Mouse (Mus musculus): ENCODE measurements around the gene Abhd18.
"Not testable (repeated sequence)": the region's sequence is repeated elsewhere in the genome, so short reads cannot be mapped to it uniquely, and the experiment has no call there.

Gene Abhd18

DNA sequence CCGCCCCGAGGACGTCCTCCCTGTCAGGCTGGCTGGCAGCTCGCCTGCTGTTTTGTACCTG, at the start of gene Abhd18:
Abhd18 (plus strand) TSS at position 14 of the 61 bp plus-strand sequence.
- DNase-seq (ENCODE audit: low spot score in 2 of 2), result not testable (repeated sequence)

DNA sequence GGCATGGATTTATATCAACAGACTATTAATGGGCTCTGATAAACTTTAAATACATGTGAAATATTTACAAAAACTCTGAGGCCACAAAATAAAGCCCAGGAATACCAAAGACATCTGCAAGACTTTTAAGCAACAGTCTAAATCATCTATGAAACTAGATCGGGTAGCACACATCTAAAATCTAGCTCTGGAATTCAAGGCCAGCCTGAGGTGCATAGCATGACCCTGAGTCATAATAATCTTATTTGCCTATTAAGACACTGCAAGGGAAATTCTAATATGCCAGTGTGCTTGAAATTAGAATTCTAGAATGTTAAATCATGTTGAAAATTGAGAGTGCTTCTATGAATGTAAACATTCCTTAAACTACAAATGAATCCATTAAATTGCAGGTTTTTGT, 48.7 kb upstream of the Abhd18 start:
- DNase-seq (ENCODE audit: low spot score in 2 of 2), result no peak

DNA sequence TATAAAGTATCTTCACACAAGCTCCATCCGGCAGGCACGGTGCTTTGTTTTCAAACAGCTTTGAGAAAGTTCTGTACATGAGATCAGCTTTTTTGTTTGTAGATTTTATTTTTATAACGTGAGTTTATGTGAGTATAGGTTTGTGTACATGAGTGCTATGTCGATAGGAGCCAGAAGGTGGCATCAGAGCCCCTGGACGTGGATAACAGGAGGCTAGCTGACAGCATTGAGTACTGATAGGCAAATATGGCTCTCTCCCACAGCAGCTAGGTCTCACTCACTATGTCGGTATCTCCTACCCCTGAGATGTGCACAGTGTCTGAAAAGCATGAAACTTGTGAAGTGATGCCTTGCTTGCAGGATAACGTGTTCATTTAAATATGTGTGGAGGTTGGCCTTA, 48.3 kb upstream of the Abhd18 start:
- peak in 1 of 2 experiments; percentile 32 for DNase-seq (ENCODE audit: low spot score in 2 of 2)

DNA sequence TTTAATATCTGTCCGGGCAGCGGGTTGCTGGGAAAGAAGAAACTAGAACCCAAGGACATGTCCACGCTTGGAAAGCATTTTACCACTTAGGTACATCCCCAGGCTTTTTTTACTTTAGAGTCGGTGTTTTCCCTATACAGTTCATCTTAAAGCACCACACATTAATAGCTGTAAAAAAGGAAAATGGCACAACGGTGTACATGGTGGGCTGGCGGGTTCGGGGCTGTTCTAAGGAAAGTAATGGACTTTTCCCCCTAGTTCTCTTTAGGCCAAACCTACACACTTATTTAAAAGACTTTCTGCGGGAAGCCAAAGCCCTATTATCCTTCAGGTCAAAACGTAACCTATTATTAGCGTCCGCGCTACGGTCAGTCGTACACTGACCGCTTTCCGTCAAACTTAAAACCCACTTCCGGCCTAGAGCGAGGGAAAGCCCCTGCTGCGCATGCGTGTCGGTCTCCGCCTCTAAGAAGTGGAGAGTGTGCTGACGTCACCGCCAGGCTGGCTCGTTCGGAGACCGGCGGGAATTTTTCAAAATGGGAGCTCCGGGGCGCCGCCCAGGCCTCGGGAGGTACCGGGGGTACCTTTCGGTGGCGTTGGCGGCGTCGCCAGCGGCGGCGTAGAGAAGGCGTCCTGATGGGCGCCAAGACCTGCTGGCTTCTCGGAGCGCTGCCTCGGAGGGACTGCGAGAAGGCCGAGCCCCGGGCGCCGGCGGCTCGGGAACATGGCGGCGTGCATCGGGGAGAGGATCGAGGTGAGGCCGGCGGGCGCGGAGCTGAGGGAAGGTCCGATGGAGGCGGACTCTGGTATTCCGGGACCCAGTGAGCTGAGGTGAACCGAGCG, 47.0 kb upstream of the Abhd18 start, which contains the start of gene Plk4:
Plk4 (plus strand) TSS at position 490 of the 843 bp plus-strand sequence.
- peak; percentile 77 to 96 for DNase-seq (ENCODE audit: low spot score in 2 of 2)

DNA sequence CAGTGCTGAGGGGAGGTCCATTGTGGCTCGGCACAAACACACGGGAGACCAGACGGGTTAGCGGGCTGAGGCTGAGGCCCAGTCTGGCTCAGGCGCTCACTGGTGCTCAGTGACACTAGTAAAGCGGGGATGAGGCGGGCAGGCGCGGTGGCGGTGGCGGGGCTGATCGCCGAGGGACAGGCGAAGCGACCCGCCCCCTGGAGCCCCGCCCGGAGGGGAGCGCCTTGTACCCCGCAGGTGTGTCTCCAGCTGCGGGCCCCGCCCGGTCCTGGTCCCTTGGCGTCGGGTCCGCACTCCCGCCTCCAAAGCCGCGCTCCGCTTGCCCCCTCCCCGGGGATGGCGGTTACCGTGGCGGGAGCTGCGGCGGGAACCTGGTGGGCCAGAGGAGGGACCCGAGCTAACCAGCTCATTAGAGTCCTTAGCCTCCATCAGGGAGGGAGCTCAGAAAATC, 46.4 kb upstream of the Abhd18 start:
- DNase-seq (ENCODE audit: low spot score in 2 of 2), result peak in 1 of 2 experiments; percentile 28

DNA sequence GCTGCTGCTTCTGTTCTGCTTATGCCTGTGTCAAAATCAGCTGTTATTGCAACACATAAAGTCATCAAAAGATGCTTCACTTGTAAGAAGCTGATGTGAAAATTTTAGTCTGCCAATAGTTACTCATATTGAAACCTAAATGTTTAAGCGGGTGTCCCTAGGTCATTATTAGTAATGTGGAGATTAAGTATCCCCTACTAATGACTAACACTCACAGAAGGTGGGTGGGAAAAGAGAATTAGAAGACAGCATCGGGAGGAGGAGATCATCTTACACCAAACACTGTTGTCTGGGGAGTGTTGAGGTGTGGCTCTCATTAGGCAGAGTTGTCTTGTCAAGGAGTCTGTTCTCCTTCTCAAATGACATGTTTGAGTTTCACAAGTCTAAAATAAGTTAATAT, 39.9 kb upstream of the Abhd18 start:
- DNase-seq (ENCODE audit: low spot score in 2 of 2), result no peak

DNA sequence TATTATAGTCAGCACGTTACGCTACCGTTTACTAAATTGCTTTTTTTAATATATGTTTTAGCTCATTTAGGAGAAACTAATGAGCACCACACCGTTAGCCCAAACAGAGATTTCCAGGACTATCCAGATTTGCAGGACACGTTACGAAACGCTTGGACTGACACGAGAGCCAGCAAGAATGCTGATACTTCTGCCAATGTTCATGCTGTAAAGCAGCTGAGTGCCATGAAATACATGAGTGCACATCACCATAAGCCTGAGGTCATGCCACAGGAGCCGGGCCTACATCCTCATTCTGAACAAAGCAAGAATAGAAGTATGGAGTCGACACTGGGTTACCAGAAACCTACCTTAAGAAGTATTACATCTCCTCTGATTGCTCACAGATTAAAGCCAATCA, 38.1 kb upstream of the Abhd18 start:
- DNase-seq (ENCODE audit: low spot score in 2 of 2), result no peak

DNA sequence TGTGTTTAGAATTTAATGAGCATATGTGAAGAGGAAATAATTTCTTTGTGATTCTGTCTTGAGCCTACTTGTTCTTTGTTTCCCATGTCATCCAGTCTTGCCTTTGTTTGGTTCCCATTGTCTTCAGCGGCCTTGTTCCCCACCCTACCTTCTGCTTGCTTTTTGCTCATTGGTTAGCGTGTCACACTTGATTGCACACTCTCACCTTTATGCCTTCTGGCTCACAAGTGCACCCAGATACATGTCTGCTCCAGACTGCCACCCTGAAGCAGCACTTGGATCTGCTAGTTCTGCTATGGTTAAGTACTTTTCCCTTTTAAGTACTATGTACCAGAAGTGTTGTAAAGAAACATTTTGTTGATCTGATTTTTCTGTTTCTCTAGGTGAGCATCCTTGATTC, 36.9 kb upstream of the Abhd18 start:
- no peak for DNase-seq (ENCODE audit: low spot score in 2 of 2)

DNA sequence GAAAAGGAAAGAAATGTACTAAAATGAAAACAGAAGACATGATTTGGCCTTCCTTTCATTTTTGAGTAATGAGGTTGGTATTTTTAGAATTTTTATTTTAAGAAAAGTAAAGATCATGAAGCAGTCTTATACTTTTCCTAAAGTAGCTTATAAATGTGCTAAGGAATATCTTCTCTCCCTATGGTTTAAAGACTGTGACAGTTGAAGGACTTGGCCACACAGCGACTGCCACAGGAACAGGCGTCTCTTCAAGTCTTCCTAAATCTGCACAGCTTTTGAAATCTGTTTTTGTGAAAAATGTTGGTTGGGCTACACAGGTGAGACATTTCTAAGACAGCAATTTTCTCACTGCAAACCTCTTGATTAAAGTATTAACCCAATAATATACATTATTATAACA, 33.5 kb upstream of the Abhd18 start:
- no peak for DNase-seq (ENCODE audit: low spot score in 2 of 2)

DNA sequence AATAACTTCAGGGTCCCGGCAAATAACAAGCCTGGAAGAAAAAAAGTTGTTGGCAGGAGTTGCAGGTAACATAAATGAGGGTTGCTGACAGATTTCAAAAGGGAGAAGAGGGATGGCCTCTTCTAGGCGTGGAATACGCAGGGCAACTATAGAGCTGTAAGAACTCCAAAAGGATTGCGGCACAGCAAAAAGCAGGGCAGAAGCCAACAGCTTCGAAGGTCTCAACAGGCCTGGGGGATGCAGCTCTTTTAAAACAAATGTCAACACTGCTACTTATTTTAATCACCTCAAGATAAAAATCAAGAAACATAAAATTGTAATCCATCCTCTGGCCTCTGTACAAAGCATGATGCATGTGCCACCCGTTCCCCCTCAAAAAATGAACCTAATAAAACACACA, 1.2 kb upstream of the Abhd18 start:
- DNase-seq (ENCODE audit: low spot score in 2 of 2), result not testable (repeated sequence)

DNA sequence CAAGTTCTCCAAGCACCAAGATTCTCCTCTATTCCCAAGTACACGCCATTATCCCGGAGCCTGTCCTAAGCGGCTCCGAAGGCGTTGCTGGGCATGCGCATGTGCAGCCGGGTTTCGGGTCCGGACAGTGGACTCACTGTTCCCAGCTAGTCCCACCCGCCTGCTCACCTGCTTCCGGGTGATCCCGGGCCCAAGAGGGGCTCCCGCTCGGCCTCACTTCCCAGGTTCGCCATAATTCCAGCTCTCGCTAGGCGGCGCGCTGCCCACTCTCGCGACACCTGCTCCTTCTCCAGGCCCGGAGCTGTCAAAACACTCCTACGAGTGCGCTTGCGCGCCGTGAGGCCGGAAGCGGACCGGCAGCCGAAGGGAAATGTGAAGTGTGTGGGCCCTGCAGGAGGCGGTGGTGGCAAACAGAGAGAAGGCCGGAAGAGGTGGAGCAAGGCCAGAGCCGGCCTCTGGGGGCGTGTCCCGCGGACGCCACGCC, 255 bp upstream of the Abhd18 start, which contains the start of gene Mfsd8:
Mfsd8 (minus strand) TSS at position 414 of the 484 bp plus-strand sequence.
- DNase-seq (ENCODE audit: low spot score in 2 of 2), result peak; percentile 97

DNA sequence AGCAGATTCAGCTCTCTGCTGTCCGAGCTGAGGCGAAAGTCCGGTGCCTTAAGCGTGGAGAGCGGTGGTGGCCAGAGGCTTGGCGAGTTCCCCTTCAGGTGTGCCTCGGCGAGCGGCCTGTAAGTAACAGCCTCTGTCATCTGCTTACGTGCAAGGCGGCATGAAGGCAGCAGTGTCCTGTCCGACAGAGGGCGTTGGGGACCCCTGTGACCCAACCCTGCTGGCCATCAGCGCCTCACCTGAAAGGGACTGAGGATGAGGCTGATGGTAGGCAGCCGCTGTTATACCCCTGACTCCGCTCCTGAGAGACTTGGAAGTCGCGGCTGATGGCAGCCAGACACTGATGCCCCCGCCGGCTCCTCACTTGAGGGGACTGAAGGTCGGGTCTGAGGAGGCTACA, 248 bp downstream of the Abhd18 start:
- peak in 1 of 2 experiments; percentile 54 for DNase-seq (ENCODE audit: low spot score in 2 of 2)

DNA sequence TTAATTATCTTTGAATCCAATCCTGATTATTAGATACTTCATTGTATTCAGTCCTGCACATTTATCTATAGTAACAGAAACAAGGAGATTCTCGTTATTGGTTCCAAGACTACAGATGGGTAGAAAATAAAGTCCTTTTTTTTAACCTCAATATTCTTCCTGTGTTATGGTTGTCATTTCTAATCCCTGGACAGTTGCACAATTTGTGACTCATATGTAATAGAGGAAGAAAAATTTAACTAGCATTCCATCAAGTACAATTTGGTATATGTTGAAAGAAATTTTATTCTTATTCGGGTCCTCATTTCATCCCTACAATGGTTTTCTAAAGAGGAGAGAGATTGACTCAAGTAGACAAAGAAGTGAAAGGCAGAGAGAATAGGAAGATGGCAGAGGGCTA, 1.2 kb downstream of the Abhd18 start:
- not testable (repeated sequence) for DNase-seq (ENCODE audit: low spot score in 2 of 2)

DNA sequence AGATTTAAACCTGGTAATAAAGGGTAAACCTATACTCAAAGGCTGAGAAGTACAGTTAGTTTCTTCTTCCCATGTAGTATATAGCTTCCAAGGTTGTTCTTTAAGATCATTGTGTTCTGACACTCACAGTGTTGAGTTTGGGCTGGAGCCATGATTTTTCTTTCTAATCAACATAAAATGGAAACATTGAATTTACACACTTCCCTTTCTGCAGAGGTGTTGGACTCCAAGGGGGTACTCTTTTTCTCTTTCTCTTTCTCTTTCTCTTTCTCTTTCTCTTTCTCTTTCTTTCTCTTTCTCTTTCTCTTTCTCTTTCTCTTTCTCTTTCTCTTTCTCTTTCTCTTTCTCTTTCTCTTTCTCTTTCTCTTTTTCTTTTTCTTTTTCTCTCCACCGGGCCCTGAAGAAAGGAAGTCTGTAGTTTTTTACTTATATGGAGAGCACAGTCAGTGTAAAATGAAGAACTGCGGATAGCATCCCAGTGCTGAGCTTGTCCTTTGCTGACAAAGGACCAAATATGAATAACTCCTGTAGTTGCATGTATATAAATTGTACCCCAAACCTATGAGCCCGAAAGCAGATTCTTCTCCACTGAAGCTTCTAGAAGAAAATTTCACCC, 6.5 kb downstream of the Abhd18 start:
- DNase-seq (ENCODE audit: low spot score in 2 of 2), result not testable (repeated sequence)

DNA sequence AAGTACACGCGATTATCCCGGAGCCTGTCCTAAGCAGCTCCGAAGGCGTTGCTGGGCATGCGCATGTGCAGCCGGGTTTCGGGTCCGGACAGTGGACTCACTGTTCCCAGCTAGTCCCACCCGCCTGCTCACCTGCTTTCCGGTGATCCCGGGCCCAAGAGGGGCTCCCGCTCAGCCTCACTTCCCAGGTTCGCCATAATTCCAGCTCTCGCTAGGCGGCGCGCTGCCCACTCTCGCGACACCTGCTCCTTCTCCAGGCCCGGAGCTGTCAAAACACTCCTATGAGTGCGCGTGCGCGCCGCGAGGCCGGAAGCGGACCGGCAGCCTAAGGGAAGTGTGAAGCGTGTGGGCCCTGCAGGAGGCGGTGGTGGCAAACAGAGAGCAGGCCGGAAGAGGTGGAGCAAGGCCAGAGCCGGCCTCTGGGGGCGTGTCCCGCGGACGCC, 47.1 kb downstream of the Abhd18 start:
- peak; percentile 98 to 99 for DNase-seq (ENCODE audit: low spot score in 2 of 2)

DNA sequence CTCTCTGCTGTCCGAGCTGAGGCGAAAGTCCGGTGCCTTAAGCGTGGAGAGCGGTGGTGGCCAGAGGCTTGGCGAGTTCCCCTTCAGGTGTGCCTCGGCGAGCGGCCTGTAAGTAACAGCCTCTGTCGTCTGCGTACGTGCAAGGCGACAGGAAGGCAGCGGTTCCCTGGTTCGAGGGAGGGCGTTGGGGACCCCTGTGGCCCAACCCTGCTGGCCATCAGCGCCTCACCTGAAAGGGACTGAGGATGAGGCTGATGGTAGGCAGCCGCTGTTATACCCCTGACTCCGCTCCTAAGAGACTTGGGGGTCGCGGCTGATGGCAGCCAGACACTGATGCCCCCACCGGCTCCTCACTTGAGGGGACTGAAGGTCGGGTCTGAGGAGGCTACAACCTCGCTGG, 47.6 kb downstream of the Abhd18 start:
- DNase-seq (ENCODE audit: low spot score in 2 of 2), result peak in 1 of 2 experiments; percentile 13

DNA sequence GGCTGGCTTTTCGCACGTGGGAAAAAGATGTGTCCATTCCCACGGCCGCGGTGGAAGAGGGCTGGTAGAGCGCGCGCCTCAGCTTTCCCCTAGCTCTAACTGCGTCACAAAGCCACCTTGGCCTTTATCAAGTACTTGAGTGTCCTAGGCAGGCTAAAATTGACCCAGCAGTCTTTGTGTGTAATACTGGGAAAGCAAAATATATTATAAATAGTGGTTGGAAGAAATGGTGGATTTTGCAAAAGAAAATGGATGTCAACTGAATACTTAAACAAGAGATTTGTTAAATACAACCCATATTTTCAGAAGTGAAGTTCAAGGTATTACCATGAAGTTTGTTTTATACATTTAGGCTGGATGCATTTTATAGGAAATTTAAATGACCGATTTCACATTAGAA, 55.7 kb downstream of the Abhd18 start, which contains the start of gene 1700034I23Rik:
1700034I23Rik (minus strand) TSS at position 101 of the 400 bp plus-strand sequence.
- DNase-seq (ENCODE audit: low spot score in 2 of 2), result not testable (repeated sequence)

DNA sequence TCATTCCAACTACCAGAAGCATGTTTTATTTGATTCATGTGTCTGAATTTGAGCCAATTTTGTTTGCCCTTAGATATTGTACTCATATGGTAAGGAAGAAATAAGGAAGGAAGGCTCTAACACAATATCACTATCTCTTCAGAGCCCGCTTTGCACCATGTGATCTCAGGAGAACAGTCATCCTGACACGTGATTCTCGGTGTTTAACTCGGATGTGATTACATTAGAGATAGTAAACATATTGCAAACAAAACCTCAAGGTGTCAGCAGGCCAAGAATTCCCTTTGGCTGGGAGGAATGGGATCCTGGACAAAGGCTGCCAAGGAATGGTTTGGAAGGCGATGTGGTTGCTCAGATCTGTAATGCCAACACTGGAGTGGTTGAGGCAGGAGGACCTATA, 91.4 kb downstream of the Abhd18 start:
- DNase-seq (ENCODE audit: low spot score in 2 of 2), result no peak

DNA sequence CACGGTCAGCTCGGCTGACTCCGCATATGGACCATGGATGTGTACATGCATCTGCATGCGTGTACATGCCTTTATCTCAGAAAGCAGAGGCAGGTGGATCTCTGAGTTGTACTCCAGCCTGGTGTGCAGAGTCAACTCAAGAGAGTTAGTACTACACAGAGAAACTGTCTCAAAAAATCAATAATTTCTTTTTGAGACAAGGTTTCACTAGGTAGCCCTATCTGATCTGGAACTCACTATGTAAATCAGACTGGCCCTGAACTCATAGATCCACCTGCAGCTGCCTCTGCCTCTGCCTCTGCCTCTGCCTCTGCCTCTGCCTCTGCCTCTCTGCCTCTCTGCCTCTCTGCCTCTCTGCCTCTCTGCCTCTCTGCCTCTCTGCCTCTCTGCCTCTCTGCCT, 91.8 kb downstream of the Abhd18 start:
- no peak for DNase-seq (ENCODE audit: low spot score in 2 of 2)

DNA sequence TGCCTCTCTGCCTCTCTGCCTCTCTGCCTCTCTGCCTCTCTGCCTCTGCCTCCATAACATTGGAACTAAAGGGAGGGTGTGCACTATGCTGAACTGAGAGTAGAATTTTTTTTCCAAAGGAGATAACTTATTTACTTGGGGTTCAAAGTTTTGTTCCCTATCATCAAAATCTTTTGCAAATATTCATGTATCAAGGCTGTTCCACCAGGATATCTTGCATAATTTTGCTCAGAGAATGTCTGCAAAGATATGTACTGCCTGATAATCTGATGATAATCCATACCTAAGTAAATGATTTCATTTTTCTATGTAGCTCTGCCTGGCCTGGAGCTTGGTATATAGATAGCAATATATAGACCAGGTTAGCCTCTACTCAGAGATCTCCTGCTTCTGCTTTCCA, 92.2 kb downstream of the Abhd18 start:
- DNase-seq (ENCODE audit: low spot score in 2 of 2), result no peak

DNA sequence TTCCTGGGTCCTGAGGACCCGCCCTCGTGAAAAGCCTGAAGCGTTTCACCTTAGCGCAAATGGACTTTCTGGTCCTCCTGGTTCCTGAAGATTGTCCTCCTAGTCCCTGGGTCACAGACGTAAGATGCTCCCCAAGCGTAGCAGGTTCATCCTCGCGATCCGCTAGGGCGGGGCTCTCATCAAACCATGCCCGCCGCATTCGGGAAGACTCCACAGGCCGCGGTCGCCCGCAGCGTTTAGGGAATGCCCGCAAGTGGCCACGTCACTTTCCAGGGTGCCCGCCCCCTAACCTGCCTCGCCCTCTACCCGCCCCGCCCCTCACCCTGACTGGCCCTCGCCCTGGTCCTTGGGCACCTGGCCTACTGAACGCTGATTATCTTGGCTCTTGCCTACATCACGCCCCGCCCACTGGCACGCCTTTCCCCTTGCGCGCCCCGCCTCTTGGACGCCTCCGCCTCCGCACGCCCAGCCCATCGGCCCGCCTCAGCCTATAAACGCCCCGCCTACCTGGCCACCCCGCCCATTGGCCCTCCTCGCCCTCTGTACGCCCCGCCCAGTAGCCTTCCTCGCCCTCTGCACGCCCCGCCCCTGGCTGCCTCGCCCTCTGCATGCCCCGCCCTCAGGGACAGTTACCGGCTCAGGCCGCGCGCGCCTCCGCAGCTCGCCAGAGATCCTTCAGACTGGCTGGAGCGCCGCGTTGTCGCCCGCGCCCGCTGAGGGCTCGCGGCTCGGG, 102.6 kb downstream of the Abhd18 start, which contains the start of gene Larp1b:
Larp1b (plus strand) TSS at position 659 of the 733 bp plus-strand sequence.
- DNase-seq (ENCODE audit: low spot score in 2 of 2), result peak; percentile 94 to 99

DNA sequence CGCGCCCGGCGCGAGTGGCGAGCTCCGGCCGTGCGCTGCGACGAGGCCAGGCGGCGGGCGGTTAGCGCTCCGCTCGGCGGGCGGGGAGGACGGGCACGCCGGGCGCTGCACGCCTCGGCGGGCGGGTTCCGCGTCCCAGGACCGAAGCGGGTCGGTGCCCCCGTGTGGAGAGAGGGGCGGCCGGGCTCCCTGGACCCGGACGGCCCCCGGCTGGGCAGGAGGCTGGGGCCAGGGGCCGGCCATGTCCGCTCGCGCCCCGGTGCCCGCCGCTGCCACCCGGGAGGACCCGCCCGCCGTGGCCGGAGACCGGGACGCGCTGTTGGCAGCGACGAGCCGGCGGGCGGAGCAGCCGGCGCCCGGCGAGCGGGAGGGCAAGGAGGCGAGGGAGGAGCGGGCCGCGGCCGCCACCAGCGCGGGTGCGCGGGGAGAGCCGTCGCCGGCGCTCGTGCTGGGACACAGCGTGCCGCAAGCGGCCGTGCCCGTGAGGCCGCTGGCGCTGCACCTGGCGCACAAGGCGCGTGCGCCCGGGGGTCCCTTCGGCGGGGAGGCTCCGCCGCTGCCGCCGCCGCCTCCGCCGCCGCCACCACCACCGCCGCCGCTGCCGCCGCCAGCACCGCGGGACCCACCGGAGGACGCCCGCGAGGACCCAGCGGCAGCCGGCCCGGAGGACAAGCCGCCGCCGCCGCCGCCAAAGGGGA, 103.3 kb downstream of the Abhd18 start:
- DNase-seq (ENCODE audit: low spot score in 2 of 2), result peak in 1 of 2 experiments; percentile 16
